Mouse (Mus musculus): ENCODE data around the gene Mycbpap.

Mycbpap gene

DNA sequence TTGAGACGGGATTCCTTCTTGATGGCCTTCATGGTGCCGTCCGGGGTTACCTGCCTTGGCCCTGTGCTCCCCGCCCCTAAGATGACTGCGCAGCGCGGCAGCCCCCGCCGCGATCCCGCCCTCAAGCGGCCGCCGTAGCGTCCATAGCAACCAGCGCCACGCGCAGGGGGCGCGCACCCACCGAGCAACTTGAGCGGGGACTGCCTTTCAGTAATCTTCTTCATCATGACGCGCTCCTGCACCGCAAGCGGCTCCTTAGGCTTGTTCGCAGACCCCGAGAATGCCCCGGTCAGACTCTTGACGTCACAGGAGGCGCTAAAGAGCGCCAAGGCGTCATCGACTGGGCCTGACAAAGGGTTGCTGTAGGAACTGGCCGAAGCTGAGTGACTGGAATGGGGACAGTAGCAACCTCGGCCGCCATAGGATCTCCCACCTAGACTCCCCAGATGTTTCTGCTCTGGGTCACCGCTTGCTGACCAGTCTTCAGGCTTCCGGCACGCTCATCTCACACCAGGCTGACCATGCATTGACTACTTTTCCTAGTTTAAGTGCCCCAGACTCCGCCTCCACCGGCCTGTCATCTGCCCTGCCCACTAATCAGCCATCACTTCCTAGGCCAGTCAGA is at the start of gene Mycbpap:
Gene Mycbpap (minus strand): TSS at position 524 of the 625 bp plus-strand sequence.
- peak; percentile 41 for DNase-seq (ENCODE audit: low read depth)

DNA sequence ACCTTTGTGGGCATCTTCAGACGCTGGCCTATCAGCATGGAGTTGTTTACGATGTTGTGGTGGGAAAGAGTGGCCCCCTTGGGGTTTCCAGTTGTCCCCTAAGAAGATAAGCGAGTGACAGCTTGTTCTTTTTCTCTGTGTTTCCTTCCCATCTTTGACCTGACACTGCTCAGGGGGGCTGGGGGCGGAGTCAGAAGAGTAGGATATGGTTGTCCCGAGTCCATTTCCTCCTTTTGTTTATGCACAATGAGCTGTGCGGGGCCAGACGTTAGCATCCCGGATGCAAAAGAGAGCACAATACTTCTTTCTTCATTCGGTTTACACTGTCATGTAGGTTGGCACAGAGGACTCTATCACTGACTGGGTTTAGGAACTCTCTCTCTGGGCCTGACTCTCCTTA is 49.1 kb upstream of the Mycbpap start:
- no peak for DNase-seq (ENCODE audit: low read depth)

DNA sequence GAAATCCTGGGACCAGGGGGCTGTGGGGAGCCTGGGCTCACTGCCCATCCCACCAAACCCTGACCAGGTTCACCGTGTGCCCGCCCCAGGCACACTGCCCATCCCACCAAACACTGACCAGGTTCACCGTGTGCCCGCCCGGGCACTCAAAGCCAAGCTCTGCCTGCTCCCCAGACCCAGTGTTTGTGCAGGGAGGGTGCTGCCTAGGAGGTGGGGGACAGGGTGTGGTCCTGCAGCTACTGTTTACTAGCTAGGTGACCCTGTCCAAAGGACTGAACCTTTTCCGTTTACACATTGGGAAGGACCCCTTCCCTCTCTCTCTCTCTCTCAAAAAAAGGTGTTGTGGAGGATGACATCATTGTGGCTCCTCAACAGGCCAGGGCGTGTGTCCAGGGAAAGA is 45.8 kb upstream of the Mycbpap start:
- no peak for DNase-seq (ENCODE audit: low read depth)

DNA sequence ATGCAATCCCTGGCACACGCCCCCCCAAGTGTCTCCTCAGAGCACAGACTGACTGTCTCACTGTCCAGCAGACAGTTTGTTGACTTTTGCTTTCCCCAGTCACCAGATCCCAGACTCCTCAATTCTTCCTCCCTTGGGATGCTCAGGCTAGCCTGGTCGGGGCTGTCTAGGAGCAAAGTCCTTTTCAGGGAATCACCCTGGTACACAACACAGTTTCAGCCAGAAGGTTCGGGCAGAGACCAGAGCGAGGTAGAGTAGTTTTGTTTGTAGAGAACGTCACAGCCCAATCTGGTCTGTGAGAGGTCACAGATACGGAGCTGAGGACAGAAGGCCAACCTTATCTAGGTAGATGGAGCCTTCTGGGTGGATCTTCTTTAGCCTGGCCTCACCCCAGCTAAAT is 45.0 kb upstream of the Mycbpap start:
- no peak for DNase-seq (ENCODE audit: low read depth)

DNA sequence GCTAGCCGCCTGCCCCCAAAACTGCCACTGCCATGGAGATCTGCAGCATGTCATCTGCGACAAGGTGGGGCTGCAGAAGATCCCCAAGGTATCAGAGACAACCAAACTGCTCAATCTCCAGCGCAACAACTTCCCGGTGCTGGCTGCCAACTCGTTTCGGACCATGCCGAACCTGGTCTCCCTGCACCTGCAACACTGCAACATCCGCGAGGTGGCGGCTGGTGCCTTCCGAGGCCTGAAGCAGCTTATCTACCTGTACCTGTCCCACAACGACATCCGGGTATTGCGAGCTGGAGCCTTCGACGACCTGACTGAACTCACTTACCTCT is 43.6 kb upstream of the Mycbpap start:
- DNase-seq (ENCODE audit: low read depth) = no peak

DNA sequence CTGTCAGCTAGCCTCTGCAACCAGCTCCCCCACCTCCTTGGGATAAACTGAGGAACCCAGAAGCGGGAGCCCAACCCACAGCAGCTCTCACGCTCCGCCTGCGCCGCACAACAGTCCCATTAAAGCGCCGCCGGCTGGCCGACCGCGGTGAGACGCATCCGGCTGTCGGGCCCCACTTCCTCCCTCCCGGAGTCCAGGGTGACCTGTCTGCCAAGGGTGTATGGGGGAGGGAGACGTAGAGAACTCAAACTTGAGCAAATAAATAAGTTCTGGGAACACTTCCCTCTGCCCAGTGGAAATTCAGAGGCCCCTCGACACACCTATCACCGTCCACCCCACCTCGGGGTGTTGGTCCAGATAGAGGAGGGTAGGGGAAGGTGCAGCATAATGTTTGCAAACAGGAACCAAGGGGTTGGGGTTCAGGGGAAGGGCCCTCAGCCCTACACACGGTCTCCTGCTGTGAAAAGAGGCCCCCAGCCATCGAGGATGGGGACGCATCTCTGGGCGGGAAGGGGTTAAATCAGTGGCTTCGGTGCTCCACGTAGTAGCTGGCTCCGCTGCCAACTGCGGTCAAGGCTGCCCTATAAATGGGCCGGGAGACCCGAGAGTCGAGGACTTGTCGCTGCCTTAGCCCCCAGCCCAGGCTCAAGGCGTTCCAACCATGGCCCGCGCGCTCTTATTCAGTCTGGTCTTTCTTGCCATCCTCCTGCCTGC is 43.1 kb upstream of the Mycbpap start, which contains the start of gene Chad:
Gene Chad (plus strand): TSS at position 611 of the 714 bp plus-strand sequence.
- DNase-seq (ENCODE audit: low read depth) = no peak

DNA sequence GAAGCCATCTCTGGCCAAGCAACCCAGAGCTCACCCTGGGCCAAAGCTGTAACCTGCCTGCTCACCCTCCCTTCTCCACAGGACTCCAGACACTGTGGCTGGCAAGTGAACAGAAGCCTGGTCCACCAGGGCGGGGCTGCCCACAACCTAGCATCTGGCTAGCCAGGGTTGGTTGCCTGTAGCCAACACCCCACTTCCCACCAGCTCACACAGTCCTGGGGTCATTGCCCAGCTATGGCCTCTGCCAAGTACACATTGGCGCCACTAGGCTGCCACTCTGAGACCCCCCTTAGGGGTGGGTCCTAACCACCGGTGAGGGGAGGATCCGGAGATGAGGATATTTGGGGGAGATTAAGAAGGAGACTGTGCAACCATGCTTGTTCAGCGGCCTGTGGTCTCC is 42.3 kb upstream of the Mycbpap start:
- no peak for DNase-seq (ENCODE audit: low read depth)

DNA sequence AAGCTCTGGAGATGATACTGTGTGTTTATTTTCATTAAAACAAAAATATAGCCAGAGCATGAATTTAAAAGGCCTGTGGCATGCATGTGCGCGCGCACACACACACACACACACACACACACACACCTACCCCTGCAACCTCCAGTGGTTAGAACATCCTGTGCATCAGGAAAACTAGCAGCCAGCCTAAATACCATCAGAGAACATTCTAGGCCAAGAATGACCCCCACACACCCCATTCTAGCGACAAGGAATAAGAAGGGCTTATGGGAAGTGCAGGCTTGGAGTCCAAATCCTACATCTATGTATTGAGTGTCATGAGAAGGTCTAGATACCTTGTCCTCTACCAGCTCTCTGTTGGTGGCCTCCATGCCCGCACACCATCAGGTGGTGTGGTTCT is 41.8 kb upstream of the Mycbpap start:
- no peak for DNase-seq (ENCODE audit: low read depth)

DNA sequence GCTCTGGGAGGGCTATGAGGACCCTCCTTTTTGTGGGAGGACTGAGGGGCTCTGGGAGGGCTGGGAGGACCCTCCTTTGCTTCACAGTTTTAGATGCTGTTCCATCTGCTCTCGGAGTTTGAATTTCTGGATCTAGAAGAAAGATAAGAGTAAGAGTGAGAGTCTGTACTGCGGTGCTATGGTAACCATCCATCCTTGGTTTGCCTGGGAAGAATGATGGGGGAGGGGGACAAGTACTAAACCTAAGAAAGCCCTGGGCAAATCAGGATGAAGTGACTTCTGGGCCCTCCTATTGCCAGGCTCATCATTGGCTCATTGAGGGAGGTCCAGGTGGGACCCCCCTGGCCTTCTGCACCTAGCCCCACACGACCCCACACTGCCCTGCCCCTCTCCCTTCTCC is 36.7 kb upstream of the Mycbpap start:
- no peak for DNase-seq (ENCODE audit: low read depth)

DNA sequence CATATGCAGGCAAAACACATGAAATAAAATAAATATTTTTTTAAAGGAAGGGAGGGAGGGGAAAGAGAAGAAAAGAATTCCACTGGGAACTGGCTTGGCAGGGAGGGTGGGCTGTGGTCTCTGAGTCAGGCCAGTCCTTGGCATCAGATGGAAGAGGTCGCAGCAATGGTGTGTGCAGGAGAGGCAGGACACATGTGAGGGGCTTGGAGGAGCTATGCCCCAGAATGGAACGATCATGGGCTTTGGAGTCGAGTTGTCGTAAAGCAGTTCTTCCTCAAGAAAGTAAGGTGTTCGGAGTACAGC is 28.9 kb upstream of the Mycbpap start:
- no peak for DNase-seq (ENCODE audit: low read depth)

DNA sequence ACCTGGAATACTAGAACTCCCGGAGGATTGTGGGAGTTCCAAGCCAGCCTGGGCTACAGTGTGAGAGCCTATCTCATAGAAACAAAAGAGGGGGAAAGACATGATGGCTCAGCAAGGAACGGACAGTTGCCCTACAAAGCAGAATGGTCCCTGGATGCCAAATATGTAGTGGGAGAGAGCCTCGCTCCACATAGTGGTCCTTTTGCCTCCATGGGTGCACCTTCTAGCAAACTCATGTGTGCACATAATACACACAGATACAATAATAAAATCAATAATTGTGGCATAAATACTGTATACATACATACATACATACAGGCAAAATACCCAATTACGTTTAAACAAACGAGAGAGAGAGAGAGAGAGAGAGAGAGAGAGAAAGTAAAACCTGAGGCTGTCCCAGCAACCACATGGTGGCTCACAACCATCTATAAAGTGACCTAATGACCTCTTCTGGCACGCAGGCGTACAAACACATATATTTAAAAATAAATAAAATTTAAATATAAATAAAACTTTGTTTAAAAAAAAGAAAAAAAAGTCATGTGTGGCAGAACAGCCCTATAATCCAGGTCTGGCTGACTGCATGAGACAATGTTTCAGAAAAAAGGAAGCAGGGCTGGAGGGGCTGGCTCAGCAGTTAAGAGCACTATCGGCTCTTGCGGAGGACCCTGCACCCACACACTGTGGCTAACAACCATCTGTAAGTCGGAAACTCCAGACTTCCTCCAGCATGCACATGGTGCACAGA is 28.3 kb upstream of the Mycbpap start:
- no peak for DNase-seq (ENCODE audit: low read depth)

DNA sequence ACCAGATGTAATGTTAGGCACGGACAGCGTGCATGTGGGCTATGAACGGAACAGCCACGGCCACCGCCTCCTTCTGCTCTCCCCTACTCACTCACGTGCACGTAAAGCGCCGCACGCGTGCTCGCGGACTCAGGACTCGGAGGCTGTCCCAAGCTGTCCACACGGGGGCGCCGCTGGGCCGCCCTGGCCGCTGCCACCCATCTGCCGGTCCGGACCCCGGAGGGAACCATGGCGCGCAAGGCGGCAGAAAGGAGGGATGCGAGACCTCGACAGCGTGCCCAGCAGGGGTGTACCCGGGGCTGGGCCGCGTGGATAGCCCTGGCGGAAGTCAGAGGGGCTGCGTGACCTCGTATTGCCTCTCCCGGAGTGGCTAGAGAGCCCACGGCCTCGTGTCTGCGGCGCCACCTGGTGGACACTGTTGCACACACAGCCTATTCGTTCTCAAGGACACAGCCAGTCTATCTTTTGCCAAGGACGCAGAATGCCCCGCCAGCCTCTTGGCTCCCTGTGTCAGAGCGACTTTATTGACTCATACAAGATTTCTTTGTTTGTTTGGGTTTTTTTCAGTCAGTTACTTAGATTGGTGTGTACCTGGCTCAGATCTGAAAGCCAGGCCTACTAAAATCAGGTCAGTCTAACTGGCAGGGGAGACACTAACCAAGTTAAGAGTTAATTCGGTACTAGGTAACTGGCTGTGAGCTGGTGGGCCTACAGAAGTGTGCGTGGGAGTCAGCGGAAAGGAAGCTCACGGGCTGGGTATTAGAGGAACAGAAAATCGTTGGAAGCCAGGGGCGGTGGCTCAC is 27.5 kb upstream of the Mycbpap start, which contains the start of gene Rsad1:
Gene Rsad1 (minus strand): TSS at position 368 of the 803 bp plus-strand sequence.
- peak; percentile 85 for DNase-seq (ENCODE audit: low read depth)

DNA sequence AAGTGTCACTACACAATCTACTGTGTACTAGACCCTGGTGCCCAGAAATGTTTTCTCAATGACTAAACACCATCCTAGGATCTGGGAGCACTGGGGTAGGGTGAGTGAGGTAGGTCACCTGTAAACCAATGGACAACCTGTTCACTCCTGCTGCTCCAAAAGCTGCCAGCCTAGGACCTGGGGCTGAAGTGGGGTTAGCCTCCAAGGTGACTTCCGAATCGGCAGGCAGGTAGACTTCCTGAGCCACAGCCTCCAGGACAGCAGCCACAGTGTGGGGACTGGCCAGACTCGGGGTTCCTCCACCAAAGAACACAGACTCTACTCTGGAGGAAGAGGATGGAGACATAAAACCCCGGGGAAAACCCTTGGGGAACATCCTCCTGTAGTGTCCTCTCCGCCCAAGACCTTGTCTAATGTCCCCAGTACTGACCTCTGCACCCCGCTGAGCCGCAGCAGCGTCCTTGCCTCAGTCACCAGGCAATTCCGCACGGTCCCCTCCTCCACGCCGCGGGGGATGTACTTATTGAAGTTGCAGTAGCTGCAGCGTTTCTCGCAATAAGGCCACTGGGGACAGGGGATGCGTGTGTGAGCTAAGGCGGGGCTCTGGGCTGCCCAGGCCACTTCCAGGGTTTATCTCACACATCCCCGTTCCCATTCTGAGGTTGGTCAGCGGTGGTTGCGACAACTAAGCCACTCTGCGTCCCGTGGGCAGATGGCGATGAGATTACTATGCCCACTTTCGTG is 26.7 kb upstream of the Mycbpap start:
- DNase-seq (ENCODE audit: low read depth) = no peak

DNA sequence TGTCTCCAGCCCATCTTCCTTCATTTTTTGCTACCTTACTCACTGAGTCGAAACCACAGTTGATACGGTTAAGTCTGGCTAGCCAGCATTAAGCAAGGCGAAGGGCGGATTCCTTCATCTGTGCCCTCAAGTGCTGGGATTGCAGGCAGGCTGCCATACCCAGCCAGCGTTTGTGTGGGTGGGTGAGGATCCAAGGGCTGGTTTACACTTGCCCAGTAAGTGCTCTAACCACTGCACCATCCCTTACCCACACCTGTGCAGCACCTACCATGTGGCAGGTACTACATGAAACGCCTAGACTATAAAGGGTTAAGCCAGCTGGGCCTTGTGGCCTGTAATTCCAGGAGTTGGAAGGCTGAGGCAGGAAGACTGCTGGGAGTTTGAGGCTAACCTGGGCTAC is 25.7 kb upstream of the Mycbpap start:
- DNase-seq (ENCODE audit: low read depth) = no peak

DNA sequence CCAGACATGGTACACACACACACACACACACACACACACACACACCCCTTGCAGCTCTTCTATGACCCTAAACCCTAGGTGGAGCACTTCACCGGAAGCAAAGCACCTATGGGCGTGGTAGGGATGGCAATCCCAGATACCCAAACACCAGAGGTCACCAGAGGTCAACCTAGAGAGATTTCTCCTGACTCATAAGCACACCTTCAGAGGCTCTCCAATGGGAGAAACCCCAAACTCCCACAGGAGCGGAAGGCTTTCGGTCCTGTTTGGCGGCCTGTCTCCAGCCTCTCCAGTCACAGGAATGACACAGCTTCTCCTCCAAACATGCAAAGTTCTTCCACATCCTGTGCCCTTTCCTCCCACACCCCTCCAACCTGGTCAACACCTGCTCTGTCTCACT is 24.8 kb upstream of the Mycbpap start:
- no peak for DNase-seq (ENCODE audit: low read depth)

DNA sequence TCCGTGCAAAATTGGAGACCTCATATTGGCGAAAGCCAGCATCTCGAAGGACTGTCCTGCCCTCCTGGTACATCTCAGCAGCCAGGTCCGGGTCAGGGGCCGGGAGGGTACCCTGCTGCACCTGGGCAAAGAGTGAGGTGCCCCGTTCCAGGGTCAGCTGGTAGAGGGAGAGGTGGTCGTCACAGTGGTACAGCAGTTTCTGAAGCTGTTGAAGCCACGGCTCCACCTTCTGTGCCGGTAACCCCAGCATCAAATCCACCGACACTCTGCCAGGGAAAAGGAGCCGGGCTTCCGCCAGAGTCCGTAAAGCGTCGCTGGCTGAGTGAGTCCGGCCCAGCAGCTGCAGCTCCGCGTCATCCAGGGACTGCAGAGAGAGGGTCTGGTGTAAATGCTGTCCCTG is 22.9 kb upstream of the Mycbpap start:
- no peak for DNase-seq (ENCODE audit: low read depth)

DNA sequence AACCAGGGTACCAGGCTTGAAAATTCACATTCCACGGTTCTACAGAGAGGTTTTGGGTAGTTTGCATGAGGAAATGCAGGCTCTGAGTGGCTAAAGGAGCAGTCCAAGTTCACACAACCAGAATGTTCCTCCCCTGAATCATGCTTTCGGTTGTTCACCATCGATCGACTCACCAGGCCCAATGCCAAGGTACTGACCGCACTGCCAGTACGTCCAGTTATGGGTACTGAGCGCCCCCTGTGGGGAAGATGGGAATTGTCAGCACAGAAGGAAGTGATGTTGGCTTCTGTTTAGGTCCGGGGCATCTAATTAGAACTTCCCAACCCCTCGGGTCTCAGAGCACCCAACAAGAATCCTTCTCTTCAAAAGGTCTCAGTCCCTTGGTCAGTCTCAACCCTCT is 22.4 kb upstream of the Mycbpap start:
- no peak for DNase-seq (ENCODE audit: low read depth)

DNA sequence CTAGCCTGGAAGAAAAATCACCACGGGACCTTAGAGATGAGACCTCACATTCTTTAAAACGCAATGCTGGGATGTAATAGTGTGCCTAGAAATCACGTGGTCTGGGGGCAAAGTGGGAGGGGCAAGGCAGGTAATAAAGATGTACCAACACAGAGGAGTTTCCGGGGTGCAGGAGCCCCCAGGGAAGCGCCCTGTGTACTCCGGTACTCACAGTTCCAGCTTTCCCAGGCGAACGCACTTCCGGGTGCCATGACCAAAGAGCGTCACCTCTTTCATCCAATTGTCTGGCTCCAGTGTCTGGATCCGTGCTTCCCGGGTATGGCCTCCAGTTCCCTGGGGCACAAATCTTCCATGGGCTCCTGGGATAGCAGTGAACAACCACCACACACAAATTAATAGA is 21.8 kb upstream of the Mycbpap start:
- no peak for DNase-seq (ENCODE audit: low read depth)

DNA sequence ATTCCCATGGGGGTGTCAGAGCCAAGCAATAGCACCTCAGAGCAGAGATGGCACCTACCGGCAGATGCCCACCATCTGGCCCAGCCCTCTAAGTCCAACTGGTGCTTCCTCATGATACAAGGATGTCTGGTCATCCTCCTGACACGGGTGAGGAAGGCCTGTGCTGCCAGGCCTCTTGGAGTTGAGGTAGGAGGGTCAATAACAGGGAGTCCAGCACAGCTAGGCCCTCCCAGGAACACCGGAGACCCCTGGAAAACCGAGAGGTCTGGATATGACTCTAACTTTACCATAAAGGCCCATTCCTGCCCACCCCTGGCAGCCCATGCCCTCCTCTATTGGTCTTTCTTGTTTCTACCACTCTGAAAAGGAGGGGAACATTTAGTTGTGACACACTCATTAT is 20.9 kb upstream of the Mycbpap start:
- no peak for DNase-seq (ENCODE audit: low read depth)

DNA sequence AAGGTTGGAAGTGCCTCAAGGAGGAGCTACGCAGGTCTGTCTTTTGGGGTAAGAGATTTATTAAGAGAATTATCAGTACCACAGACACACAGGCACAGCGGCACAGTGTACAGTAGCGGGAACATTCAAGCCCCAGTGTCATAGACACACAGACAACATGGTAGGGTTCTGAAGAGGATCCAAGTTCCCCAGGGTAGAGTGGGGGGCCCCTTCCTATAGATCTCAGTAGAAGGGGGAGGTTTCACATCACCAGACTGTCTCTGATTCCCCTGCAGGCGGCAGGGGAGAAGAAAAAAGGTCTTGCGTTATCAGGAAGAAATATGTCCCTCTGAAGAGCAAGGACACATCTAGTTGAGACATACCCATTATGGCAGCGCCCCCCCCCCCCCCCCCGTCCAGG is 18.2 kb upstream of the Mycbpap start:
- no peak for DNase-seq (ENCODE audit: low read depth)

DNA sequence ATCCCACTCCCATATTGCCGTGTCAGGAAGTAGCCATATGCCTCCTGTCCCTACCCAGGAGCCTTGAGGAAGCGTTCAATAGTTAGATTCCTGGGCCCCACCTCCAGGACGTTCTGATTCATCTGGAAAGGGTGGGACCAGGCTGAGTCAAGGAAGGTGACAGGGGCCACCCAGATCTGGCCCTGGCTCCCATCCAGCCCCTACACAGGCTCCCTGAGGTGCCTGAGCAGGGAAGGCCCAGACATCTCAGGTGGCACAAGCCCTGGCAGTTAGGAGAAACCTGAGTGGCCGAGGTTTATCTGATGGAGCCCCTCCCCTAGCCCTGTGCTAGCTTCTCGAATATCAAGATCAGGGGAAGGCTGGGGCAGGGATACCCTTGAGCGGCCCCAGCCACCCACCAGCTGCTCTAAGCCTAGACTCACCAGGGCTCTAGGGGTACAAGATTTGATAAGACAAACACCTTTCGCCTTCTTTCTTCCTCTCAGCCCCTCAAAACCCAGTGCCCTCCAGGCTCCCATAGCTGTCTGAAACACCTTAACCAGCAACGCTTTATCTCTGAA is 17.3 kb upstream of the Mycbpap start:
- no peak for DNase-seq (ENCODE audit: low read depth)

DNA sequence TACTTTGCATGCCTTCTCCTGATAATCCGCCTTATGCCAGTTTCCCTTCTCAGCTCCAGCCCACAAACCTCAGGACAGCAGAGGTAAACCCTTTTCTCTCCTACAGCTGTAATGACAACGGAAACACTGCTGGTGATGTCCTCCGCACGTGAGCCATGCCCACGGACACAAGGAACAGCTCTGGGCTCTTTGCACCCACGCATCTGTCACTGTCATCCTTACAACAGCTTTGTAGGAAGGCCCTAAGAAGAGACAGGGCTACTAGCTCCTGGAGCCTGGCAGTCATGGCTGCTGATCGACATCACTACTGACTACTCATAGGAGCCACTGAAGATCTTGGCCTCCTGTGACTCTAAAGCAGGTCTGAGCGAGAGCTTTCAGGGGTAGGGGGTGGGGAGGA is 11.6 kb upstream of the Mycbpap start:
- DNase-seq (ENCODE audit: low read depth) = no peak

All from c-Kit-positive CD71-negative TER-119-negative erythroid progenitor cells, embryonic 14.5 days (primary cell).